In the genomic region with DNA sequence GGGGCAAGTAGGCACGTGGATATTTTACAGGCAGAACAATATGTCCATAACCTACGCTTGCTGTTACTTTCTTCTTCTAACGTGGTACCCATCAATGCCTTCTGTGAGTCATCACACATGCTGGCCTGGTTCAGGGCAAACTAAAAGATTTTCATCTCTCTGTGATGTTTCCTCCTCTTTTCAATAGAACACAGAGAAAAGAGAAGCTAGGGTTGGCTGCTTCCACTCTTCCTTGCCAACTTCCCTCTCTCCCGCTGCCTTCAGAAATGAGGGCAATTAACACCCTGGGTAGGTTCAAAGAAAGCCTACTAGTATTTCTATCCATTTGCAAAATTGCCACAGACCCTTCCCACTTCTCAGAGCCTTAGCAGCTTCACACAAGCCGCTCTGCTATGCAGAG, we compare ENCODE assay signal across 30 mouse cellular contexts.
A peak's percentile ranks its signal among the peaks of the same experiment; 100 is the strongest.
DNase-seq lines count a peak whose midpoint lies in the region; ATAC-seq lines count a peak whose summit lies in the region.
"Had no signal": no experiment of that assay in that cellular context is flagged by ENCODE, and none has a peak within 500 bp of the region (broad histone marks: within the 10 kb centered on the region; RNA-seq: fewer than 3 reads in every experiment).

No protein-coding gene starts in this region.

- H3K4me1 ChIP-seq in forebrain, embryonic 14.5 days (ENCODE audit: control insufficient read depth, insufficient read depth, low read length) = 0 out of 2 replicates have a peak, but pooled peaks cover 2% of the 10 kb centered on the region
- no peaks in the 10 kb centered on the region for H3K4me1 ChIP-seq in forebrain, embryonic 12.5 days
- H3K4me1 ChIP-seq: embryonic facial prominence, embryonic 13.5 days; kidney, embryonic 15.5 days; limb, embryonic 10.5 days; limb, embryonic 15.5 days; liver, embryonic 13.5 days; megakaryocyte, embryonic 14.5 days; midbrain, embryonic 13.5 days had no signal

- H3K4me2 ChIP-seq in forebrain, embryonic 14.5 days (ENCODE audit: low read length) = no peak overlapping the region
- no peak overlapping the region for H3K4me2 ChIP-seq in forebrain, embryonic 12.5 days
- H3K4me2 ChIP-seq: embryonic facial prominence, embryonic 13.5 days; kidney, embryonic 15.5 days; limb, embryonic 15.5 days; liver, embryonic 13.5 days; midbrain, embryonic 13.5 days had no signal

- intact Hi-C loops in heart, postnatal 25 days (cut with DNase I) = no loop called here

- H3K9ac ChIP-seq in forebrain, embryonic 14.5 days (ENCODE audit: low read length) = no peak overlapping the region
- H3K9ac ChIP-seq in forebrain, embryonic 12.5 days = no peak overlapping the region
- H3K9ac ChIP-seq: embryonic facial prominence, embryonic 13.5 days; kidney, embryonic 15.5 days; limb, embryonic 15.5 days; liver, embryonic 13.5 days; midbrain, embryonic 13.5 days had no signal

- ATAC-seq in forebrain, embryonic 14.5 days = no peak
- ATAC-seq in forebrain, embryonic 12.5 days (ENCODE audit: low FRiP score) = no peak
- ATAC-seq: hindbrain, embryonic 16.5 days; lung, postnatal 0 days; midbrain, embryonic 13.5 days; Patski had no signal

- no peaks in the 10 kb centered on the region for H3K36me3 ChIP-seq in forebrain, embryonic 14.5 days (ENCODE audit: control insufficient read depth, insufficient read depth, low read length)
- H3K36me3 ChIP-seq in forebrain, embryonic 12.5 days (replicated peaks) = no peaks in the 10 kb centered on the region
- H3K36me3 ChIP-seq: embryonic facial prominence, embryonic 13.5 days; forebrain, embryonic 10.5 days; G1E; kidney, embryonic 15.5 days; limb, embryonic 10.5 days; limb, embryonic 15.5 days; liver, embryonic 13.5 days; midbrain, embryonic 13.5 days had no signal

- no peaks in the 10 kb centered on the region for H3K27me3 ChIP-seq in forebrain, embryonic 14.5 days (replicated peaks; ENCODE audit: control insufficient read depth, insufficient read depth, low read length)
- H3K27me3 ChIP-seq in forebrain, embryonic 12.5 days = no peaks in the 10 kb centered on the region
- H3K27me3 ChIP-seq: embryonic facial prominence, embryonic 13.5 days; kidney, embryonic 15.5 days; limb, embryonic 15.5 days; liver, embryonic 13.5 days; megakaryocyte, embryonic 14.5 days; midbrain, embryonic 13.5 days; Patski had no signal

- H3K9me3 ChIP-seq in forebrain, embryonic 14.5 days (replicated peaks; ENCODE audit: control insufficient read depth, low read length) = no peaks in the 10 kb centered on the region; the same call in 1 of the 2 replicates
- H3K9me3 ChIP-seq in forebrain, embryonic 12.5 days = no peaks in the 10 kb centered on the region
- H3K9me3 ChIP-seq: forebrain, embryonic 10.5 days; G1E; kidney, embryonic 15.5 days; limb, embryonic 10.5 days; limb, embryonic 15.5 days; liver, embryonic 13.5 days; megakaryocyte, embryonic 14.5 days; midbrain, embryonic 13.5 days had no signal

- no peak overlapping the region for H3K27ac ChIP-seq in forebrain, embryonic 14.5 days (ENCODE audit: low read depth, low read length)
- no peak overlapping the region for H3K27ac ChIP-seq in forebrain, embryonic 12.5 days
- H3K27ac ChIP-seq: embryonic facial prominence, embryonic 13.5 days; forebrain, embryonic 10.5 days; kidney, embryonic 15.5 days; limb, embryonic 10.5 days; limb, embryonic 15.5 days; liver, embryonic 13.5 days; midbrain, embryonic 13.5 days had no signal

- no peak overlapping the region for H3K4me3 ChIP-seq in forebrain, embryonic 14.5 days (ENCODE audit: low read depth, low read length)
- H3K4me3 ChIP-seq in forebrain, embryonic 12.5 days (replicated peaks) = no peak overlapping the region
- H3K4me3 ChIP-seq: embryonic facial prominence, embryonic 13.5 days; forebrain, embryonic 10.5 days; kidney, embryonic 15.5 days; limb, embryonic 10.5 days; limb, embryonic 15.5 days; liver, embryonic 13.5 days; megakaryocyte, embryonic 14.5 days; midbrain, embryonic 13.5 days had no signal

- DNase-seq in forebrain, embryonic 14.5 days (ENCODE audit: low spot score) = peak; percentile 54
- peak; percentile 6 to 41 for DNase-seq in layer of hippocampus, adult 8-10 months (ENCODE audit: low spot score in 2 of 2)
- DNase-seq in layer of hippocampus, adult 11-12 months (ENCODE audit: low spot score) = no peak
- DNase-seq in right cerebral cortex, postnatal 10 days (ENCODE audit: low spot score in 2 of 2) = peak; percentile 26 to 33
- no peak for DNase-seq in right cerebral cortex, adult 18-20 months
- no peak for DNase-seq in heart, postnatal 25 days (ENCODE audit: low spot score)
- DNase-seq in adrenal gland, postnatal 14 days = no peak
- DNase-seq: adrenal gland, adult 2 months; cerebellum, adult 11 months; cerebellum, adult 9-11 months; gastrocnemius, postnatal 14 days; heart, postnatal 14 days; kidney, adult 18-20 months; kidney, postnatal 25 days; liver, embryonic 13.5 days; lung, adult 18-20 months; lung, postnatal 4 days; right cerebral cortex, postnatal 14 days had no signal

- WGBS in forebrain, embryonic 14.5 days = 28% methylated on average over 5 of the region's 5 CpGs
- WGBS in forebrain, embryonic 12.5 days = 43% methylated on average over 5 of the region's 5 CpGs

Comparison
In these comparisons a context has a peak if more than half of its experiments do, and no peak if none do; other contexts are left out.
1. DNase-seq: peak in forebrain, embryonic 14.5 days (single experiment), layer of hippocampus, adult 8-10 months (2 of 2) and right cerebral cortex, postnatal 10 days (2 of 2); none in layer of hippocampus, adult 11-12 months (single experiment), right cerebral cortex, adult 18-20 months (single experiment), heart, postnatal 25 days (single experiment) and adrenal gland, postnatal 14 days (single experiment).